Mouse (Mus musculus) olfactory bulb, adult 2 months (tissue): ENCODE measurements around the gene Mon1a. TPM values are rescaled to one million over a fixed set of nuclear protein-coding genes. Genes with fewer than 3 reads are reported as not detected.

ENCODE experiments used
- H3K27ac ChIP-seq: fragments of 200-500 bp; 2 replicates; pipeline ENCODE4 v1.5.1; 2012; ENCODE audit warnings: low read depth, low read length; ENCODE audit not compliant: insufficient read depth
- H3K4me1 ChIP-seq: fragments of 200-500 bp; 2 replicates; pipeline ENCODE4 v1.6.1; 2012; ENCODE audit warnings: low read length; ENCODE audit not compliant: control insufficient read depth, insufficient read depth
- H3K4me3 ChIP-seq: fragments of 200-500 bp; 2 replicates; pipeline ENCODE4 v1.5.1; 2012; ENCODE audit warnings: mild to moderate bottlenecking, low read depth, low read length, moderate library complexity; ENCODE audit not compliant: insufficient read depth
- CTCF ChIP-seq: fragments of 200-500 bp; IDR thresholded peaks from 2 replicates; pipeline ENCODE4 v1.5.1; 2012; ENCODE audit warnings: low read depth, mild to moderate bottlenecking, low read length, moderate library complexity; ENCODE audit not compliant: insufficient read depth
- POLR2A ChIP-seq: fragments of 200-500 bp; IDR thresholded peaks from 2 replicates; pipeline ENCODE4 v1.6.1; 2012; ENCODE audit warnings: mild to moderate bottlenecking, low read depth, low read length, moderate library complexity; ENCODE audit not compliant: insufficient read depth
- WGBS: fragments of 180-500 bp; shearing (Covaris S2); methylation state at CpG from one replicate; pipeline ENCODE4 v1.1.7; 2018; 5-methylcytosine and 5-hydroxymethylcytosine counted together
- polyA plus RNA-seq: library from polyadenylated mRNA; stranded (reverse); fragments of >200 nt; gene quantifications from 2 replicates; pipeline ENCODE4 v1.2.4, GENCODE M21; 2012; ENCODE audit warnings: low replicate concordance; ENCODE audit not compliant: missing spikeins, insufficient read depth, insufficient read length

Gene Mon1a
- polyA plus RNA-seq = not detected in 2 replicates

- peak within 1 kb of the TSS; percentile 67 for H3K4me3 ChIP-seq
- peak; percentile 75 for TF ChIP-seq POLR2A
- peak; percentile 20; the same call in 1 of the 2 replicates for TF ChIP-seq CTCF
- H3K27ac ChIP-seq = peak within 1 kb of the TSS; percentile 24; the same call in 1 of the 2 replicates
- H3K4me1 ChIP-seq = peaks cover 11% of the 10 kb centered on the region
- WGBS = under 1% methylated on average over 28 of the region's 28 CpGs
Observed at GRCm38 (mm10) chr9:107887804-107888266, at the start of gene Mon1a. Gene Mon1a, plus strand, starts transcription at chr9:107888151.

DNA sequence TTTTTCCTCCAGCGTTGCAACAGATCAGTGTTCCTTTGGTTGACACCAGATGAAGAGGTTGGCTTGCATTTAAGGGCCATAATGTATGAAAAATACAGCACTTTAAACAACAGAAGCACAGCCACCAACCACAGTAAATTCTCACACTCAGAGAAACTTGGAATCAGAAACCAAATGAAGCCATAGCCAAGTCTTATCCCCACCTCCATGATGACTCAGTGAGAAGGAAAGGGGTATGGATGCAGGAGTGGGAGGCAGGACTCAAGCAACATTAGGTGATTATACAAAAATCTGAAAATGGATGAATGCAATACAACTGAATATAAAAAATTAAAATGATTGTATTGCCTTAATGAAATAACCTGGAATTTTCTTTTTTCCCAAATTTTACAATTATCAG, 49.1 kb upstream of the Mon1a start:
- TF ChIP-seq POLR2A (no peak), CTCF (no peak)
- H3K4me3 ChIP-seq = no peak overlapping the region
- no peaks in the 10 kb centered on the region for H3K4me1 ChIP-seq
- no peak overlapping the region for H3K27ac ChIP-seq
- WGBS = 98% methylated on average over 1 of the region's 1 CpGs

GRCm38 (mm10) chr9:107842709-107843108, 45.2 kb upstream of the Mon1a start:
- Histone ChIP-seq H3K4me1 (no peaks in the 10 kb centered on the region), H3K4me3 (no peak overlapping the region), H3K27ac (no peak overlapping the region)
- 94% methylated on average over 2 of the region's 2 CpGs for WGBS
- no peak for TF ChIP-seq CTCF
- no peak for TF ChIP-seq POLR2A

DNA sequence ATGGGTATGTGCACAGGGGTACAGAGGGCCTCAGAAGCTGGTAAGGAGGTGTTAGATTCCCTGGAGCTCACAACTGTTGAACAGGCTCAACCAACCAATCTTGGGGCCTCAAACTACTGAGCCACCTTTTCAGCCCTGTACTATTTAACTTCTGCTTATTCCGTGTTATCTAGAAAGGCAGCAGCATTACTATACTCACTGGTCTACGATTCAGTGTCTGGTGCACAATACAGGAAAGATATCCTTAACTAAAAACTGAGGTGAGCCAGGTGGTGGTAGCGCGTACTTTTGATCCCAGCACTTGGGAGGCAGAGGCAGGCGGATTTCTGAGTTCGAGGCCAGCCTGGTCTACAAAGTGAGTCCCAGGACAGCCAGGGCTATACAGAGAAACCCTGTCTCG, 39.0 kb upstream of the Mon1a start:
- WGBS = 98% methylated on average over 7 of the region's 7 CpGs
- no peak overlapping the region for H3K27ac ChIP-seq
- TF ChIP-seq POLR2A (no peak), CTCF (no peak)
- no peak overlapping the region for H3K4me3 ChIP-seq
- H3K4me1 ChIP-seq = no peaks in the 10 kb centered on the region

DNA sequence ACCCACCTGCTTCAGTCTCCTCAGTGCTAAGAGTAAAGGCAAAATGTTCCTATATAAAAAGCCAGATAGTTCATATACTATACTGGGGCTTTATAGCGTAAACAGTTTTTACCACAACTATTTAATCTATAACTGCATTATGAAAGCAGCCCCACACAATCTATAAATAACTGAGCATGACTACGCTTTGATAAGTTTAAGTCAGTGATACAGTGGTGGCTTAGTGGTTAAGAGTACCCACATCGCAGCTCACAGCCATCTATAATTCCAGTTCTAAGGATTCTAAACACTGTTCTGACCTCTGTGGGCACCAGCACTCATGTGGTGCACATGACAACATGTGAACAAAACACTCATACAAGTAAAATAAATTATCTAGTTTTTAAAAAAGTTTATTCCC, 29.6 kb upstream of the Mon1a start:
- no peak overlapping the region for H3K27ac ChIP-seq
- no peak overlapping the region for H3K4me3 ChIP-seq
- no peaks in the 10 kb centered on the region for H3K4me1 ChIP-seq
- TF ChIP-seq CTCF (no peak), POLR2A (no peak)
- WGBS = 85% methylated on average over 3 of the region's 3 CpGs

GRCm38 (mm10) chr9:107864493-107864892, 23.5 kb upstream of the Mon1a start:
- 68% methylated on average over 1 of the region's 1 CpGs for WGBS
- H3K27ac ChIP-seq = no peak overlapping the region
- no peak overlapping the region for H3K4me3 ChIP-seq
- TF ChIP-seq POLR2A (no peak), CTCF (no peak)
- no peaks in the 10 kb centered on the region for H3K4me1 ChIP-seq

GRCm38 (mm10) chr9:107866081-107866480, 21.9 kb upstream of the Mon1a start:
- Histone ChIP-seq H3K4me1 (no peaks in the 10 kb centered on the region), H3K4me3 (no peak overlapping the region), H3K27ac (no peak overlapping the region)
- 100% methylated on average over 2 of the region's 2 CpGs for WGBS
- TF ChIP-seq POLR2A = no peak
- no peak for TF ChIP-seq CTCF

DNA sequence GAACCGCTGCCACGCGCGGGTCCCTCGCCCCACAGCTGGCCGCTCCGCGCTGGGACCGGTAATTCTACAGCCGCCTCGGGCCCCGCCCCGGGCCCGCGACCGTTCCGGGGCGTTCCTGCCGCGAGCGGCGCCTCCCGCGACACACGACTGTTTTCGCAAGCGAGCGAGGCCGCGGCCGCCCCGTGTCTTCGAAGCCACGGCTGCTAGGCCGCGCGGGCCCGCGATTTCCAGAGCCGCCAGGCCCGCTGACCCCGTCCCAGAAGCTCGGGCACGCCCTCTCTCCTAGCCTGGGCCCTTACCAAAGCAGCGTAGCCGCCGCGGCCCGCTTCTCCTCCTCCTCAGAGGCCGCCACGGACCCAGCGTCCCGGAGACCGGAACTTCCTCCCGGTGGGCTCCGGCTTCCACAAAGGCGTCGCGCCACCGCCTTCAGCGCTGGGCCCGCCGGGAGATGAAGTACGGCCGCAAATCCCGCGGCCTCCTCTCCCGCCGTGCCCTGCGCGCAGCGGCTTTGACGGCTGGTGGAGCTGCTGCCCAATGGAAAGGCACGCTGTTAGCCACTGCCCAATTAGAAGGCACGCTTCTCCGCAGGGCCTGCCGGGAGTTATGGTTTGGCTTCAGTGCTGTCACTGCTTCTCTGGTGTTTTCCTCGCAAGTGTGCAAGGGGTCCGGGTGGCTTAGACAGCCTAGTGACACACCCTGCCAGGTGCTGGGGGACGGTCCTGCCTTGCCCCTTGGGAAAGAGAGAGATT, 15.4 kb upstream of the Mon1a start:
- Histone ChIP-seq H3K27ac (peak overlapping the region; percentile 84), H3K4me3 (peak overlapping the region; percentile 90), H3K4me1 (no peaks in the 10 kb centered on the region)
- TF ChIP-seq CTCF (no peak), POLR2A (peak; percentile 78)
- WGBS = under 1% methylated on average over 80 of the region's 80 CpGs

DNA sequence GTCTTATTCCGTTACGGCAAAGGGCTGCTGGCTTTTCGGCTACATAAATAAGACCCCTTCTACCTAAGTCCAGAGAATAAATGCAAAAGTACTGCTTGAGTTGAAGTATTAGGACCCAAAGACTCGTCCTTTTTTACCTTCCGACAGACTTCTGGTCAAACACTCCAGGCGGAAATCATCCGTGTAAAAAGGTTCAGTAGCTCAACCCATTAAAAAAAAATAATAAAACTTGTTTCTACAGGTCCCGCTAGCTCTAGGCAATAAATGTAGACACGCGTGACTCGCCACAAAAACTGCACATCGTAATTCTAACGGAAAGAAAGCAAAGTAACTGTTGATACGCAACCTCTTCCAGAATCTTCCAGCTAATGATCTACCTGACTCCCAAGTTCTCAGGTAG, 14.8 kb upstream of the Mon1a start, which contains the start of gene Rbm6:
TSS of gene Rbm6 (minus strand) at position 101 of the 400 bp plus-strand sequence.
- Histone ChIP-seq H3K4me3 (peak within 1 kb of the TSS; percentile 90), H3K27ac (peak within 1 kb of the TSS; percentile 84), H3K4me1 (no peaks in the 10 kb centered on the region)
- TF ChIP-seq CTCF (no peak), POLR2A (no peak)
- 7% methylated on average over 14 of the region's 14 CpGs for WGBS
